Mouse (Mus musculus): ENCODE data around the gene Asb1. TPM values are rescaled to one million over a fixed set of nuclear protein-coding genes. Genes with fewer than 3 reads are reported as not detected.

The Asb1 gene
- polyA plus RNA-seq, 1 experiment from 2014 or later, result 6.3 TPM

Other genes starting within 250 kb of the Asb1 start
- gene Scly, start 242.2 kb upstream of the Asb1 start, polyA plus RNA-seq (2015; fragmentation: Nextera tagmentation; extraction: Ambion mirVana), result 18.3 and 19.8 TPM in 2 replicates
- 0.04 TPM in 1 of 2 replicates, not detected in the other for gene Espnl, start 218.5 kb upstream of the Asb1 start, polyA plus RNA-seq (2015; fragmentation: Nextera tagmentation; extraction: Ambion mirVana)
- gene Klhl30, start 189.5 kb upstream of the Asb1 start, polyA plus RNA-seq (2015; fragmentation: Nextera tagmentation; extraction: Ambion mirVana), result 0.55 and 0.63 TPM in 2 replicates
- gene Erfe, start 174.1 kb upstream of the Asb1 start, polyA plus RNA-seq (2015; fragmentation: Nextera tagmentation; extraction: Ambion mirVana), result 3.2 and 3.7 TPM in 2 replicates
- 119 and 128 TPM in 2 replicates for gene Ilkap, start 141.7 kb upstream of the Asb1 start, polyA plus RNA-seq (2015; fragmentation: Nextera tagmentation; extraction: Ambion mirVana)
- gene Hes6, start 126.5 kb upstream of the Asb1 start, polyA plus RNA-seq (2015; fragmentation: Nextera tagmentation; extraction: Ambion mirVana), result 82.9 and 89.5 TPM in 2 replicates
- gene Per2, start 81.2 kb upstream of the Asb1 start, polyA plus RNA-seq (2015; fragmentation: Nextera tagmentation; extraction: Ambion mirVana), result 5.4 and 6.5 TPM in 2 replicates
- gene Traf3ip1, start 45.9 kb upstream of the Asb1 start, polyA plus RNA-seq (2015; fragmentation: Nextera tagmentation; extraction: Ambion mirVana), result 7.8 and 8.4 TPM in 2 replicates